Mouse (Mus musculus) C2C12 (cell line): ENCODE results near the gene Gspt2. TPM values are rescaled to one million over a fixed set of nuclear protein-coding genes. Genes with fewer than 3 reads are reported as not detected.

Source experiments
- H3K27me3 ChIP-seq: one replicate; pipeline ENCODE4 v1.6.1; 2011; ENCODE audit not compliant: control insufficient read depth, insufficient read depth, insufficient read length
- H3K36me3 ChIP-seq: one replicate; pipeline ENCODE4 v1.6.1; 2011; ENCODE audit not compliant: control insufficient read depth, insufficient read depth
- H3K4me3 ChIP-seq: one replicate; pipeline ENCODE4 v1.5.1; 2011; ENCODE audit warnings: mild to moderate bottlenecking, control low read depth; ENCODE audit not compliant: poor library complexity, insufficient read depth, severe bottlenecking
- H3K79me2 ChIP-seq: one replicate; pipeline ENCODE4 v1.6.1; 2011; ENCODE audit not compliant: control insufficient read depth, insufficient read depth
- H3K79me3 ChIP-seq: one replicate; pipeline ENCODE4 v1.6.1; 2011; ENCODE audit warnings: low read depth, control low read depth
- H3ac ChIP-seq: one replicate; pipeline ENCODE3; 2011; ENCODE audit warnings: low read depth; ENCODE audit not compliant: control insufficient read depth, insufficient read length
- CEBPB ChIP-seq: IDR thresholded peaks from one replicate; pipeline ENCODE4 v1.6.1; 2011; ENCODE audit warnings: low read depth, mild to moderate bottlenecking, control low read depth, moderate library complexity
- CTCF ChIP-seq: IDR thresholded peaks from one replicate; pipeline ENCODE4 v1.5.1; 2011; ENCODE audit not compliant: control insufficient read depth, insufficient read depth, insufficient read length
- FOSL1 ChIP-seq: IDR thresholded peaks from one replicate; pipeline ENCODE4 v1.8.0; 2011; ENCODE audit warnings: mild to moderate bottlenecking, low read length; ENCODE audit not compliant: poor library complexity, insufficient read depth, severe bottlenecking
- MAX ChIP-seq: IDR thresholded peaks from one replicate; pipeline ENCODE4 v1.6.1; 2011; ENCODE audit warnings: mild to moderate bottlenecking, control low read depth
- MYOD1 ChIP-seq: IDR thresholded peaks from one replicate; pipeline ENCODE4 v1.6.1; 2011; ENCODE audit warnings: low read depth; ENCODE audit not compliant: control insufficient read depth, insufficient read length
- MYOG ChIP-seq: IDR thresholded peaks from one replicate; pipeline ENCODE4 v1.6.1; 2011; ENCODE audit not compliant: control insufficient read depth, insufficient read length; ENCODE audit errors: extremely low read depth
- USF1 ChIP-seq: IDR thresholded peaks from one replicate; pipeline ENCODE4 v1.6.1; 2011; ENCODE audit warnings: low read depth, mild to moderate bottlenecking, control low read depth, moderate library complexity
- long read RNA-seq, 2 experiments: library from polyadenylated mRNA; unstranded; transcript quantifications; one replicate each; pipeline ENCODE4 v2.0.0; 2019 to 2020
- polyA plus RNA-seq: library from polyadenylated mRNA; unstranded; fragments of >200 nt; fragmentation: generic; extraction: Trizol; gene quantifications from one replicate; pipeline ENCODE4 v1.2.1, GENCODE M21; 2012; ENCODE audit warnings: missing spikeins

The Gspt2 gene
- 0.71 TPM for polyA plus RNA-seq
- long read RNA-seq, experiment 1, partial matches to known transcripts: 0 of 1 reads
- long read RNA-seq, experiment 1, other reads (novel, unspliced or antisense): 1 of 1 reads
- long read RNA-seq, experiment 2, partial matches to known transcripts: 0 of 5 reads
- long read RNA-seq, experiment 2, other reads (novel, unspliced or antisense): 1 of 5 reads

- H3K27me3 ChIP-seq: no peaks in the 10 kb centered on the region
- TF ChIP-seq FOSL1: no peak
- H3K36me3 ChIP-seq: no peaks in the 10 kb centered on the region
Observed at GRCm38 (mm10) chrX:94635961-94636563, at the start of gene Gspt2. Gspt2 (plus strand) TSS chrX:94636069.

GRCm38 (mm10) chrX:94624835-94625803 lies 10.8 kb upstream of the Gspt2 start:
- H3ac ChIP-seq: no peak overlapping the region
- H3K4me3 ChIP-seq: no peak overlapping the region
- H3K27me3 ChIP-seq: no peaks in the 10 kb centered on the region
- no peaks in the 10 kb centered on the region for H3K36me3 ChIP-seq
- H3K79me3 ChIP-seq: no peaks in the 10 kb centered on the region
- H3K79me2 ChIP-seq: no peaks in the 10 kb centered on the region
- no peak for TF ChIP-seq USF1
- peak; percentile 13 for TF ChIP-seq CTCF

More at GRCm38 (mm10) chrX:94635961-94636563, at the start of gene Gspt2:
- H3K79me3 ChIP-seq: peaks cover 4% of the 10 kb centered on the region
- peak within 1 kb of the TSS; percentile 40 for H3K4me3 ChIP-seq
- H3ac ChIP-seq: peak within 1 kb of the TSS; percentile 87
- no peaks in the 10 kb centered on the region for H3K79me2 ChIP-seq

GRCm38 (mm10) chrX:94636911-94637310 lies 1.0 kb downstream of the Gspt2 start:
- Histone ChIP-seq H3ac (no peak overlapping the region), H3K4me3 (peak overlapping the region; percentile 40), H3K79me3 (peaks cover 4% of the 10 kb centered on the region), H3K79me2 (no peaks in the 10 kb centered on the region), H3K36me3 (no peaks in the 10 kb centered on the region), H3K27me3 (no peaks in the 10 kb centered on the region)
- TF ChIP-seq FOSL1 (no peak), MYOD1 (no peak), MYOG (no peak), CTCF (no peak), MAX (no peak), CEBPB (no peak), USF1 (no peak)

GRCm38 (mm10) chrX:94648541-94648940 lies 12.7 kb downstream of the Gspt2 start:
- Histone ChIP-seq H3ac (no peak overlapping the region), H3K27me3 (no peaks in the 10 kb centered on the region), H3K4me3 (no peak overlapping the region), H3K36me3 (no peaks in the 10 kb centered on the region), H3K79me3 (no peaks in the 10 kb centered on the region), H3K79me2 (no peaks in the 10 kb centered on the region)
- TF ChIP-seq USF1 (no peak), CTCF (no peak), MAX (no peak), MYOG (no peak), FOSL1 (no peak), MYOD1 (no peak), CEBPB (no peak)

GRCm38 (mm10) chrX:94657734-94658133 lies 21.9 kb downstream of the Gspt2 start:
- TF ChIP-seq CTCF (no peak), USF1 (no peak), MAX (no peak), CEBPB (no peak), FOSL1 (no peak), MYOG (no peak), MYOD1 (no peak)
- H3K36me3 ChIP-seq: no peaks in the 10 kb centered on the region
- H3ac ChIP-seq: no peak overlapping the region
- no peak overlapping the region for H3K4me3 ChIP-seq
- H3K27me3 ChIP-seq: no peaks in the 10 kb centered on the region
- H3K79me2 ChIP-seq: no peaks in the 10 kb centered on the region
- H3K79me3 ChIP-seq: no peaks in the 10 kb centered on the region
